Mouse (Mus musculus) brown adipose tissue, adult 24 weeks (tissue): ENCODE measurements around the gene Gata1. TPM values are rescaled to one million over a fixed set of nuclear protein-coding genes. Genes with fewer than 3 reads are reported as not detected.

Source experiments
- H3K27ac ChIP-seq: fragments of 200-500 bp; replicated peaks from 2 replicates; pipeline ENCODE4 v1.5.1; 2012; ENCODE audit warnings: low read depth, mild to moderate bottlenecking, low read length
- H3K4me1 ChIP-seq: fragments of 200-500 bp; 2 replicates; pipeline ENCODE4 v1.6.1; 2012; ENCODE audit warnings: low read length, mixed read lengths; ENCODE audit not compliant: control insufficient read depth, insufficient read depth, insufficient read length
- H3K4me3 ChIP-seq: fragments of 200-500 bp; 2 replicates; pipeline ENCODE4 v1.5.1; 2012; ENCODE audit warnings: low read depth, mild to moderate bottlenecking, low read length, moderate library complexity; ENCODE audit not compliant: insufficient read depth
- polyA plus RNA-seq: library from polyadenylated mRNA; stranded (reverse); fragments of >200 nt; gene quantifications from 2 replicates; pipeline ENCODE4 v1.2.4, GENCODE M21; 2012; ENCODE audit not compliant: missing spikeins, insufficient read depth, insufficient read length

The Gata1 gene
- polyA plus RNA-seq, 1 experiment = not detected

DNA sequence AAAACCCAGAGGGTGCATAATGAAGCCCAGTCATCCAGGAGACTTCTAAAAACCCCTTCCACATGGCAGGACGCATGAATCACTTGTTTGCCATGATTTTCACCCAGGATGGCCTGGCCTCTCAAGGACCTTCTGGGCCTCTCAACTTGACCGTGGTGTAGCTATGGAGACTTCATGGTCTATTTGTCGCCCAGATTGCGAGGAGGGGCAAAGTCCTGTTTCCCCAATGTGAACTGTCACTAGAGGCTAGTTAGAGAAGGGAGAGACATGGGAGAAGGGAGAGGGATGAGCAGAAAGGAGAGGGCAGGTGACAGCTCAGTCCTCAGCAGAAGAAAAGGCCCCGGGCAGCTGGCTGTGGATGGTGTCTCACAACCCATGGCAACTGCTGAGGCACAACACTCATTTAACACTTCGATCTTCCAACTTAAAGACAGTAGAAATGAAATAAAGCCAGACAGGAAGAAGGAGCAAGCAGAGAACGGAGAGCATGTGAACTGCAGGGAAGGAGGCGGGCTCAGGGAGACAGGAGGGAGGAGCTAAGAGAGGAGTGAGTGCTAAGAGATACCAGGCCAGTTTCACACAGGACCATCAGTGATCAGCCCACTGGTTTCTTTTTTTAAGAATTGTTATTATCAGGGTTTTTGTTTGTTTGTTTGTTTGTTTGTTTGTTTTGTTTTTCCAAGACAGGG lies 14.7 kb upstream of the Gata1 start:
- Histone ChIP-seq H3K4me3 (no peak overlapping the region), H3K27ac (no peak overlapping the region), H3K4me1 (no peaks in the 10 kb centered on the region)

DNA sequence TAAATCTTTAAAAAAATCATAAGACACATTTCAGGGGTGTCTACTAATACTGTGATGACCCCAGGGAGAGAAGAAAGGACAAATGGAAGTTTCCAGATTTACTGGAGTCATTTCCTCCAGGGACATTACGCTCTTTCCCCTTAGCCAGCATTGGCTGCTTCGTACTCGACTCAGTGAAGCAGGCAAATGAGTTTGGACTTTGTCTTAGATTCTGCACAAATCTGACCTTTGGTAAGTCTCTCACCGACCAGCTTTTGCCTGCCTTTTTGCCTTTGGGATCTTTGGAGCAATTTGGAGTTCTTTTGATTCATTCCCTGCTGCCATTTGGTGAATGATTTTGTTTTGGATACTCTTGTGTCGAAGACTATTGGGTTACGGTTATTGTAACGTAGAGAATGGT lies 3.5 kb upstream of the Gata1 start:
- Histone ChIP-seq H3K4me3 (peak overlapping the region; percentile 37; the same call in 1 of the 2 replicates), H3K27ac (peak overlapping the region; percentile 89), H3K4me1 (no peaks in the 10 kb centered on the region)

DNA sequence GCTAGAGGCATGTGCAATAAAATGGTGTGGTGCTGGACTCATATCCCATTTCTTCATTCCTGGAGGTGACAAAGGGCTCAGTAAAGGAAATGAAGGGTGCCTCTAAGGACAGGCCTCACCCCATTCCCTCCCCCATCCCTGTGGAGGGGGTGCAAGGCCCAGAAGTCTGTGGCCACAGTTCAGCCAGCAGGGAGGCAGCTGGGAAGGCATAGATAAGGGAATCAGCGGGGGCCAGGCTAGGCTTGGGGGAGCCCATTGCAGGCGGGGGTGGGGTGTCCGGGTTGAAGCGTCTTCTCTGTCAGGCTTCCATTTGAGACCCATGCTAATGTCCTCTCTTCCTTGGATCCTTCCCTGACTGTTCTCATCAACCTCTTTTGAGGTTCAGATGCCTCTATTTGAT lies 6.6 kb downstream of the Gata1 start:
- Histone ChIP-seq H3K27ac (no peak overlapping the region), H3K4me3 (no peak overlapping the region), H3K4me1 (no peaks in the 10 kb centered on the region)

- Histone ChIP-seq H3K4me3 (no peak overlapping the region), H3K4me1 (no peaks in the 10 kb centered on the region), H3K27ac (no peak overlapping the region)
Measured at GRCm38 (mm10) chrX:7968899-7969298, 9.0 kb downstream of the Gata1 start.

- H3K4me3 ChIP-seq = no peak overlapping the region
- H3K4me1 ChIP-seq = no peaks in the 10 kb centered on the region
- H3K27ac ChIP-seq = no peak overlapping the region
Measured at GRCm38 (mm10) chrX:7968226-7968625, 9.6 kb downstream of the Gata1 start.

- Histone ChIP-seq H3K4me3 (no peak overlapping the region), H3K4me1 (no peaks in the 10 kb centered on the region), H3K27ac (no peak overlapping the region)
Measured at GRCm38 (mm10) chrX:7967596-7968201, 10.2 kb downstream of the Gata1 start.

DNA sequence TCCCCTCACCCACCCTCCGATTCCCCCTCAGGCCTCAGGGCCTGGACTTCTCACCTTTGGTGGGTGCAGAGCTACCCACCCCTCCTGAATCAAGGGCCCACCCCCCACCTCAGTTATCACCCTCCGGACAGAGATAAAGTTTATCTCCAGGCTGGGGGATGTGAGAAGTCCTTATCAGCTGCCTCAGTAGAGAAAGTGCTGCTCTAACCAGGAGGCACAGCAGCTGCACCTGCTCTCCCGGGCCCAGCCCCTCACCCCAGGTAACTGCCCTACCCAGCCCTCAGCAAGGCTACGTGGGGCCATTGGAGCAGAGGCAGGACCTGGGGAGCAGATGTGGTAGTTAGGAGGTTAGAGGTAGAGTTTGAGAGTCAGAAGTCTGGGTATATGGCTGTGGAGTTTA lies 11.7 kb downstream of the Gata1 start:
- no peaks in the 10 kb centered on the region for H3K4me1 ChIP-seq
- H3K4me3 ChIP-seq = no peak overlapping the region
- no peak overlapping the region for H3K27ac ChIP-seq

DNA sequence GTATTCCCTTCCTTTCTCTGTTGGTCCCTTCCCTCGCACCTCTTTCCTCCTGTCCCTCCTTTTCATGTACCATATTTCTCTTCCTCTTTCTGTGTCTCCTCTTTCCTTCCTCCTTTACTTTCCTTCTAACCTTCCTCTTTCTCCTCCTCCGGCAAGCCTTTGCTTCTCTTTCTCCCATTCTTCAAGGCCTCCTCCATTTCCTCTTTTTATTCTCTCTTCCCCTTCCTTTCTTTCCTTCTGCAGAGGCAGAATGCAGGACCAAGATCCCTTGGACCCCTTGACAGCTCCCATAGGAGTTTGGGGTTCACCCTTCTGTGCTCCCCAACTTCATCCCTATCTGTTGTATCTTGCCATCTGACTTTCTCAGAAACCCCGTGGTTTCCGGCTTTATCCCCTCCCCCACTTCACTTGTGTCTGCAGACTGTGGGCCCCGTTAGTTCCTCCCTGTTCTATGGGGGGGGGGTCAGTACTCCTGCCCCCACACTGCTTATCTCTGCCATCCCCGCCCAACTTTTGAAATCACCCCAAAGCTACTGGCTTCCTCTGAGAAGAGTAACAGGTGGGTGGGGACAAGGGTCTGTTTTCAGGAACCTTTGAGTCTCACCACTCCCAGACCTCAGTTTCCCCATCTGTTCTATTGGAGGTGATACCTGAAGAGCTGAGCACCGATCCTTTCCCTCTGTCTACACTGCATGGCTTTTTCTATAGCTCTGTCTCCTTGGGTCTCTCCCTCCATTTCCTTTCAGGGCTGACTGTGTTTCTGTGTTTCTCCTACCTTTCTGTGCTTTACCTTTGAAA lies 13.8 kb downstream of the Gata1 start:
- H3K27ac ChIP-seq = no peak overlapping the region
- no peak overlapping the region for H3K4me3 ChIP-seq
- no peaks in the 10 kb centered on the region for H3K4me1 ChIP-seq

DNA sequence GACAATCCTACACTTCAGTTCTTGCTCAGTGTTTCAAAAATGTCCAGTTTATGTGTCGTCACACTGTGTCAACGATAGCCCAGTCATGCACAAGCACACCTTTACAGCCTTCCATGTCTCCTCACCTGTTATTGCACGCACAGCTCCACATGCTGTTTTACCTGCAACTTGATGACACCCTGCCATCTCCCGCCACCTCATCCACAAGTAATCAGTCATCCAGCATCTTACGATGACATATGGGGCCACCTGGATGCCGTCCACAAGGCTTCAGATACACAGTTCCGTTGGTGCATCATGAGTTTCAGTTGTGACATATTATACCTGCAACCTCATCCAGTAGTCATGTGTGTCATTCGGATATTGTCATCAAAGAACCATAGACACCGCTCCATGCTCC lies 19.0 kb downstream of the Gata1 start:
- H3K27ac ChIP-seq = no peak overlapping the region
- H3K4me3 ChIP-seq = no peak overlapping the region
- H3K4me1 ChIP-seq = no peaks in the 10 kb centered on the region

GRCm38 (mm10) chrX:7950091-7950490 lies 27.8 kb downstream of the Gata1 start:
- no peak overlapping the region for H3K4me3 ChIP-seq
- no peak overlapping the region for H3K27ac ChIP-seq
- peaks cover 4% of the 10 kb centered on the region; the same call in 1 of the 2 replicates for H3K4me1 ChIP-seq

GRCm38 (mm10) chrX:7947900-7948492 lies 29.9 kb downstream of the Gata1 start:
- peak overlapping the region; percentile 46; the same call in 1 of the 2 replicates for H3K27ac ChIP-seq
- H3K4me1 ChIP-seq = peaks cover 4% of the 10 kb centered on the region; the same call in 1 of the 2 replicates
- H3K4me3 ChIP-seq = peak overlapping the region; percentile 66

GRCm38 (mm10) chrX:7947108-7947899 lies 30.6 kb downstream of the Gata1 start, which contains the start of gene Hdac6:
Gene Hdac6, minus strand, starts transcription at chrX:7947889.
- peak within 1 kb of the TSS; percentile 66 for H3K4me3 ChIP-seq
- H3K4me1 ChIP-seq = peaks cover 4% of the 10 kb centered on the region; the same call in 1 of the 2 replicates
- H3K27ac ChIP-seq = peak within 1 kb of the TSS; percentile 46; the same call in 1 of the 2 replicates

GRCm38 (mm10) chrX:7945618-7946017 lies 32.3 kb downstream of the Gata1 start:
- Histone ChIP-seq H3K27ac (no peak overlapping the region), H3K4me3 (no peak overlapping the region), H3K4me1 (peaks cover 4% of the 10 kb centered on the region; the same call in 1 of the 2 replicates)

DNA sequence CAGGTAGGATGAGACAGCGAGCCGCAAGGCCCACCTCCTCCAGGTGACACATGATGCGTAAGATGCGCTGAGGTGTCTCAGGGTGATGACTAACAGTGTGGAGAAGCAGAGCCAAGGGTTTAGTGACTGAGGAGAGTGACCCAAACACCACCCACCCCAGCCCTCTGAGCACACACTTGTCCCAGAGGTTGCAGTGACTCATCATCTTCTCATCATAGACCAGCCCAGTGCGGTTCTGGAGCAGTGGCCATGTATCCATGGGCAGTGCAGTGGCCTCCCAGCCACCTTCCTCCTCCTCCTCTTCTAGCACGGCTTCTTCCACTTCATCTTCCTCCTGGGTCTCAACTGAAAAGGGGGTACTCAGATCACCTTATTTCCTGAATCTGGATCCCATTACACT lies 40.2 kb downstream of the Gata1 start:
- Histone ChIP-seq H3K27ac (no peak overlapping the region), H3K4me1 (no peaks in the 10 kb centered on the region), H3K4me3 (no peak overlapping the region)
